17 mouse cellular contexts compared by ENCODE assay signal in genomic region chr17:49641903-49642302, GRCm38 (mm10). TPM values are rescaled to one million over a fixed set of nuclear protein-coding genes. Genes with fewer than 3 reads are reported as not detected.
"Had no signal": no experiment of that assay in that cellular context is flagged by ENCODE, and none has a peak within 500 bp of the region (broad histone marks: within the 10 kb centered on the region; RNA-seq: fewer than 3 reads in every experiment).

No protein-coding gene starts in this region.

- H3K9me3 ChIP-seq: liver, embryonic 13.5 days; midbrain, embryonic 15.5 days; neural tube, embryonic 12.5 days had no signal

- H3K27ac ChIP-seq: layer of hippocampus, adult 2 months; limb, embryonic 12.5 days; liver, embryonic 13.5 days; macrophage; midbrain, embryonic 15.5 days; neural tube, embryonic 12.5 days had no signal

- H3K36me3 ChIP-seq: limb, embryonic 12.5 days; liver, embryonic 13.5 days; midbrain, embryonic 15.5 days; neural tube, embryonic 12.5 days had no signal

- H3K4me1 ChIP-seq: liver, embryonic 13.5 days; megakaryocyte, embryonic 14.5 days; neural tube, embryonic 12.5 days had no signal

- ATAC-seq: liver, postnatal 0 days; midbrain, embryonic 15.5 days had no signal

- H3K27me3 ChIP-seq: limb, embryonic 12.5 days; liver, embryonic 13.5 days; megakaryocyte, embryonic 14.5 days; midbrain, embryonic 15.5 days; neural tube, embryonic 12.5 days had no signal

- DNase-seq: kidney, adult 18-20 months; kidney, postnatal 10 days; liver; liver, embryonic 13.5 days; liver, postnatal 0 days; right cerebral cortex, postnatal 4 days; spleen, adult 18-20 months; thymus, postnatal 36 days had no signal

- H3K9ac ChIP-seq: limb, embryonic 12.5 days; liver, embryonic 13.5 days; liver, postnatal 0 days; midbrain, embryonic 15.5 days; neural tube, embryonic 12.5 days had no signal

- H3K4me2 ChIP-seq: limb, embryonic 12.5 days; liver, embryonic 13.5 days; midbrain, embryonic 11.5 days; midbrain, embryonic 15.5 days; neural tube, embryonic 12.5 days had no signal

- H3K4me3 ChIP-seq: layer of hippocampus, adult 2 months; limb, embryonic 12.5 days; liver, embryonic 13.5 days; megakaryocyte, embryonic 14.5 days; midbrain, embryonic 15.5 days; neural tube, embryonic 12.5 days had no signal

RNA-seq across cellular contexts. Expression of gene Kif6, which starts 27.0 kb away (rescaled TPM):
- total RNA-seq: monocyte, adult 5-6 weeks; neutrophil, adult 5-6 weeks had no signal
- polyA plus RNA-seq: liver, postnatal 0 days; macrophage had no signal
